Mouse (Mus musculus) spleen, adult 12 weeks (tissue): ENCODE data around the gene Zfp1.

Experiments used
- DNase-seq: peaks from one replicate; pipeline ENCODE4 v3.0.0; 2022; ENCODE audit warnings: low spot score

Zfp1 gene

GRCm38 (mm10) chr8:111678111-111678510 lies 34.9 kb downstream of the Zfp1 start:
- DNase-seq = no peak

DNA sequence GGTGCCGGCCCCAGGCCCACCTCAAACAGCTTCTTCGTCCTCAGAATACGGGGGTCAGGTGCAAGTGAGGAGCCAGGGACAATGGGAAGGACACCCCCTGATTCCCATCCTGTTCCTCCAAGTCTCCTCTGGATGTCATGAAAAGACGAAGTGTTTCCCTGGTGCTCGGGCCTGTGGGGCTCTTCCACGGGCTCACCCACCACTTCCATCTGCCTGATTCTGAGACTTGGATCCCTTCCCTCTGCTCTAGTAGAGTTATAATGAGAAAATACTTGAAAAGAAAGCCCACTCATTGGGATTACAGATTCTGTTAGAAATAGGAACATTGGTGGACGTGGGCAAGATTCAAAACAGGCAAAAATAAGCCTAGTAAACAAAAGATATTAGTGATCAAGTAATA lies 35.6 kb downstream of the Zfp1 start:
- no peak for DNase-seq

GRCm38 (mm10) chr8:111680423-111681028 lies 37.3 kb downstream of the Zfp1 start:
- DNase-seq = no peak

GRCm38 (mm10) chr8:111681153-111681552 lies 38.0 kb downstream of the Zfp1 start:
- no peak for DNase-seq

- no peak for DNase-seq
Observed at GRCm38 (mm10) chr8:111682521-111682920, 39.3 kb downstream of the Zfp1 start.

- no peak for DNase-seq
Observed at GRCm38 (mm10) chr8:111686881-111687280, 43.7 kb downstream of the Zfp1 start.

- no peak for DNase-seq
Observed at GRCm38 (mm10) chr8:111690960-111691445, 47.8 kb downstream of the Zfp1 start, which contains the start of gene Ctrb1. Ctrb1 (minus strand) TSS chr8:111691010.

- no peak for DNase-seq
Observed at GRCm38 (mm10) chr8:111693261-111693741, 50.1 kb downstream of the Zfp1 start.

- no peak for DNase-seq
Observed at GRCm38 (mm10) chr8:111695441-111695840, 52.2 kb downstream of the Zfp1 start.

- DNase-seq = no peak
Observed at GRCm38 (mm10) chr8:111697655-111698054, 54.5 kb downstream of the Zfp1 start.

GRCm38 (mm10) chr8:111699035-111699434 lies 55.8 kb downstream of the Zfp1 start:
- no peak for DNase-seq

DNA sequence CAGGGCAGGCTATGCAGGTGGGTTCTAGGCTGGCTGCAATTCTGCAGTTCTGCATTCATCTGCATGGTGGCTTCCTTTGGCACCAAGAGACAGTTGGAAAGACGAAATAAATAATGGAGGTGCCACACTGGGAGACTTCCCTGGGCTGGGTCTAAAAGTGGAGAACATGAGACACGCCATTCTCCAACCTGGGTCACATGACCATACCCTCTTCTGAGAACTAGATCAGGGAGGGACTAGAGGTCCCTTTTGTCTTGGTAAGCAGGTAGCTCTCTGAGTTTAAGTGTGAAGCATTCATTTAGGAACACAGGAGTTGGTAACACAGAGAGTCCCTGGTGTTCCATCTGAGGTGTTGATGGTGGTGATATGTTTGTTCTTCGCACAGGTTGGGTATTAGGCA lies 57.0 kb downstream of the Zfp1 start:
- no peak for DNase-seq

DNA sequence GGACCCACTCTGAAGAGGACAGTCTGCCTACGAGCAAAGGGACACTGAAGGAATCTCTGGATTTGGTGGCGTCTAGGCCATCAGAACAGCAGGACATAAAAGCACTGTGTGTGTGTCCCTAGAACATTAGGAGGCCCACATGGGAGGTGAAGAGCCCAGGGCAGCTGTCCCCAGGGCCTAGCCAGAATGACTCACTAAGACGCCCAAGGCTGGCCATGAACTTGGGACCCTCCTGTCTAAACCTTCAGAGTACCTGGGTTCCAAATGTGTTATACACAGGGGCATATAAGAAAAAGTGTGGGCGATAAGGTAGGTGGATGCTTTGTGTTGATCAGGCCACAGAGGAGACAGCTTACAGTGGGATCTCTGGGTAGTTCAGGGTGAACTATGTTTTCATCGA lies 57.5 kb downstream of the Zfp1 start:
- DNase-seq = no peak

DNA sequence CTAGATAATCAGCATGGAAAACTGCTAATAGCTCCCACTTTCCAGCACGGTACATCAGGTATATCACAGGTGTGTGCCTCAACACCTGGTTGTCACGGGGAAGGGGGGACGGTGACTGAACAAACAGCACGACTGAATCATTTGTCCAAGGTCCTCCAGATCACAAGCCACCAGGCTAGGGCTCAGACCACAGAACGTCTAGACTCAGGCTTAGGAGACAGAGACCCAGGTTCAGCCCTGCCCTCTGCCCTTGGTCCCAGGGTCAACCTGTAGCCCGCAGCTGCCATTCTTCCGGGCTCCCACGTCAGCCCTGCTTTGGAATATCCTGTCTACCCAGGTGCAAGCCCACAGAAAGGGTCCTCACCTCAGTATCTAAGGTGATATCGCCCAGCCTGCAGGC lies 58.2 kb downstream of the Zfp1 start:
- DNase-seq = no peak

- DNase-seq = no peak
Observed at GRCm38 (mm10) chr8:111704585-111704984, 61.4 kb downstream of the Zfp1 start.

DNA sequence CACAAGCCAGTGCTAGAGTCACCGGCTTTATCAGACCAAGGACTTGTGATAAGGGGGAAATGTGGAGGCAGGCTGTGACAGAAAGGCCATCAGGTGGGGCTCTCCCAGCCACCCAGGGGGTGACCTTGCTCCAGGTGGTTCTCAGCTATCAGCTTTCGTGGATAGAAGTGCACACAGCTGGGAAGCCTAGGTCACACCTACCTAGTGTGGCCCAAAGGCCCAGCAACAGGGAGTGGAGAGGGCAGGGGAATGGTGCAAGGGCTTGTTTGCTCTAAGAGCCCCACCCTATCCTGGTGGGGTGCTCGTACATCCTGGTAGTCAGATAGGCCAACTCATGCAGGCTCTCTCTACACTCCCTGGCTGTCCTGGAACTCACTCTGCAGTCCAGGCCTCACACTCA lies 62.0 kb downstream of the Zfp1 start:
- no peak for DNase-seq

GRCm38 (mm10) chr8:111705699-111706098 lies 62.5 kb downstream of the Zfp1 start:
- no peak for DNase-seq

DNA sequence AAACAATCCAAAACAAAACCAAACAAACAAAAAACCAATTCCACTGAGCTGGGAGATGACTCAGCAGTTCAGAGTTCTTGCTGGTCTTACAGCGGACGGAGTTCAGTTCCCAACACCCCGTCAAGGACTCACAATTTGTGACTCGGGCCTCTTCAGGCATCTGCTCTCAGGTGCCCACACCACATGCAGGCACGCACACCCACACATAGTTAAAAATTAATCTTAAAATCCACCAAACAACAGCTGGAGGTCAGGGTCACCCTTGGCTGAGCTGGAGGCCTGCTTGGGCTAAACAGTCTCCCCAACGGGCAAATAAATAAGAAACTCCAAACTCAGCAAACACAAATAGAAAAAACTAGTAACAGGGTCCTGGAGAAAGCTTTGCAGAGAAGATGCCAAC lies 65.1 kb downstream of the Zfp1 start:
- DNase-seq = no peak

- DNase-seq = no peak
Observed at GRCm38 (mm10) chr8:111709223-111709622, 66.0 kb downstream of the Zfp1 start.

DNA sequence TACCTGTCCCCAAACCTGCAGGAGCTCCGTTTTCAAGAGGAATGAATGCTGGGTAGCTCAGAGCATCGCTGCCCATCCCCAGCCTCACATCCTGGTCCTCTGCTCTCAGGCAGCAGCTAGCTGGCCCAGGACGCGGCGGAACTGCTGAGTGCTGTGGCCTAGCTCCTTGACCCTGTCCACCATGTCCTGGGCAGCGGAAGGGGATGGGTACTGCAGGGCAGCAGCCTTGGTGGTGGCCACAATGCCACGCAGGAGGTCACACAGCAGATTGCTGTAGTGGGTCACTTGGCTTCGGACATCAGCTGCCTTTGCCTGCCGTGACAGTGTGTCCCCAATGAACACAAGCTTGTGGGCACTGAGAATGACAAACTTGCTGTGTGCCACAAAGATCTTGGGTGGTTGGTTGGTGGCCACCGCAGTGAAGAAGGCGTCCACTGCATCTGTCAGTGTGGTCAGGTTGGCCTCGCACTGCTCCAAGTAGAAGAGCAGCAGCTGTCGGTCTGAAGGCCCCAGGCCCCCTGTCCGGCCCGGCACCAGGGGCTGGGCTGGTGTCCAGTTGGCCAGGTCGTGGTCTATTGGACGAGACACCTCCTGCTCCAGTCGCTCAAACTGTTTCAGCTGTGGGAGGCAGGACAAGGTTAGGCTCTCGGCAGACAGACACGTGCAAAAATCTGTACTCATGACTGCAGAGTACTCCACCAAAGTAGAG lies 67.7 kb downstream of the Zfp1 start:
- DNase-seq = no peak

DNA sequence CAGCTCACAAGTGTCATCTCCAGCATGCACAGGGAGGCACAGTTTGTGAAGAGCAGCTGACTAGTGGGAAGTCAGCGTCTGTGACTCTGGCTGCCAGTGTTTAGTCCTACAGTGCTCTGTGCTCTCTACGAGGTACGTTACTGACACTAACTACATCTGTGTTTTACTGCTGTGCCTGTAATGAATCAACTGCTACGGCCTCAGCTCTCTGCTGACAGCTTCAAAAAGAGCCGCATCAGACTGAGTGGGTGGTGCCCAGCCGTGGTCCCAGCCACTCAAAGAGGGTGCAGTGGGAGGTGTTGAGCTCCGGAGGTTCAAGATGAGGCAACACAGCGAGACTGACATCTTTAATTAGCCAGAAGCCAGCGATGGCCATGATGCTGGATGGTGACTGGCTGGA lies 68.9 kb downstream of the Zfp1 start:
- DNase-seq = no peak

DNA sequence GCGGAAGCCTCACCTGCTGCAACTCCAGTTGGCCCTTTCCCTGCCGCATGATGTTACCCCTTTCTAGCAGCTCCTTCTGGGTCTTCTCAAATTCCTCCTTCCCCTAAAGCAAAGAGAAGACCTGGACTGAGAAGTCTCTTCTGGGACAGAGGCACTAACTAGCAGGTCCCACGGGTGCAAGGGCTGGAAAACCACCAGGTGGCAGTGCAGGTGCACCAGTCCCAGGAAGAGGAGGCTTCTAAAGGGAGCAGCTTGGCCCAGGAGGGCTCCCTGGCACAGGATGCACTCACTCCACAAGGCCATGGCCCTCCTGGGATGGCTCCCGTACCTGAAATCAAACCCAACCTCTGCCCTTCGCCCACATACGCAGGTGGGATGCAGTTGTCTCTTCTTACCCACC lies 69.4 kb downstream of the Zfp1 start:
- no peak for DNase-seq

DNA sequence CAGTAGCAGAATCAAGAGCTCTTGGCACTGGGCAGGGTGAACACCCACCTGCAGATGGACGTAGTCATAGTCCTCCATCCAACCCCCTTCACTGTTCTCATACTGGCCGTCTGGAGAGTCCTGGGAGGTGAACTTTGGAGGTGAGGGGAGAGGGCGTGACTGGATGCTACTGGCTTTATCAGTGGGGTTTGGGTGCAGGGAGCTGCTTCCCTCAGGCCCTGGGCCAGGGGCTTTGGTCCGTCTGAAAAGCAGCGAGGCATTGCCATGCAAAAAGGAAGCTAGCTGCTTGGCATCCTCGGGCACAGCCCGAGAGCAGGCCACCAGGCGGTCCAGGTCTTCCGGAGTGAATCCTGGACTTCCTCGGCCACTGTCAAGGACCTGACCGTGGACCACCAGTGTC lies 70.1 kb downstream of the Zfp1 start:
- DNase-seq = no peak

DNA sequence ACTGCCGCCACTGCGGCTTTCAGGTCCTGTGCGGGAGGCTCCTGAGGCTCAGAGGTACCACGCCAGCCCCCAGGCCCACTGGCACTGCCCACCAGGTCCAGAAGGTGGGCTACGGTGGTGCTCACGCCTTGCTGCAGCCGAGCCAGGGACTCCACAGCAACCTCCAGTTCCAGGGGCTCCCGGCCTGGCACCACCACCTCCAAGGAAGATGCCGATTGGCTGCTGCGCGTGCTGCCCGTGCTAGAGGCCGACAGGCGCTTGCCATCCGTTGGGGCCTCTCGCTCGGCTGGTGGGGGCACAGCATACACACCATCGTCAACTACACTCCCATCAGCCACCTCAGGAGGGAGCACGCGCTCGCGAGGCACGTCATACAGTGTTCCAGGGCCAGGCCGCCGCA lies 70.6 kb downstream of the Zfp1 start:
- DNase-seq = no peak
